Mouse (Mus musculus): ENCODE data around the gene Vmn2r22. TPM values are rescaled to one million over a fixed set of nuclear protein-coding genes. Genes with fewer than 3 reads are reported as not detected.

Gene Vmn2r22
- polyA plus RNA-seq, 1 experiment = not detected

Other genes with a start within 250 kb of the Vmn2r22 start
- not detected in 2 replicates for gene Vmn2r20, start 232.6 kb downstream of the Vmn2r22 start, polyA plus RNA-seq (2012; rRNA removed)
- not detected in 2 replicates for gene Vmn2r21, start 117.3 kb downstream of the Vmn2r22 start, polyA plus RNA-seq (2012; rRNA removed)
- not detected in 2 replicates for gene Vmn2r23, start 51.9 kb upstream of the Vmn2r22 start, polyA plus RNA-seq (2012; rRNA removed)
- gene Vmn2r24, start 128.2 kb upstream of the Vmn2r22 start, polyA plus RNA-seq (2012; rRNA removed) = not detected in 2 replicates
- gene Vmn2r25, start 202.7 kb upstream of the Vmn2r22 start, polyA plus RNA-seq (2012; rRNA removed) = not detected in 2 replicates